Mouse (Mus musculus): ENCODE data around the gene Axin2.

DNA sequence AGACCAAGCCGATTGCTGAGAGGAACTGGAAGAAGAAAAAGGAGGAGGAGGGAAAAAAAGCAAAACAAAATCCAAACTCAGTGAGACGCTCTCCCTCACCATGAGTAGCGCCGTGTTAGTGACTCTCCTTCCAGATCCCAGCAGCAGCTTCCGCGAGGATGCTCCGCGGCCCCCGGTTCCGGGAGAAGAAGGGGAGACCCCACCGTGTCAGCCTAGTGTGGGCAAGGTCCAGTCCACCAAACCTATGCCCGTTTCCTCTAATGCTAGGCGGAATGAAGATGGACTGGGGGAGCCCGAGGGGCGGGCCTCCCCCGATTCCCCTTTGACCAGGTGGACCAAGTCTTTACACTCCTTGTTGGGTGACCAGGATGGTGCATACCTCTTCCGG is 3.0 kb downstream of the Axin2 start:
- TF ChIP-seq CTCF (IDR thresholded peaks at IDR 0.05; ENCODE audit: low read depth) (no peak), EP300 (IDR thresholded peaks at IDR 0.05; ENCODE audit: low read depth) (no peak)

Measured in heart, postnatal 0 days (tissue).